Mouse (Mus musculus): ENCODE data around the gene Catip. TPM values are rescaled to one million over a fixed set of nuclear protein-coding genes. Genes with fewer than 3 reads are reported as not detected.

The Catip gene
- polyA plus RNA-seq, 1 experiment from 2014 or later = 0.63 TPM

- no peak for TF ChIP-seq CTCF (IDR thresholded peaks at IDR 0.05; ENCODE audit: low read depth)
- H3K36me3 ChIP-seq (ENCODE audit: insufficient read depth) = 0 out of 2 replicates have a peak, but pooled peaks cover under 1% of the 10 kb centered on the region
- ATAC-seq (ENCODE audit: insufficient read depth) = no peak
Measured at GRCm38 (mm10) chr1:74400531-74400930, 38.6 kb downstream of the Catip start.

GRCm38 (mm10) chr1:74401015-74401702 is 39.3 kb downstream of the Catip start:
- no peak overlapping the region for H3K9ac ChIP-seq
- no peaks in the 10 kb centered on the region for H3K9me3 ChIP-seq (ENCODE audit: low read depth, low read length)
- TF ChIP-seq CTCF (IDR thresholded peaks at IDR 0.05; ENCODE audit: low read depth) = 0 out of 2 replicates have a peak, but pooled peaks have one; percentile 3
- DNase-seq (no peak), ATAC-seq (ENCODE audit: insufficient read depth) (no peak)
- H3K4me1 ChIP-seq (ENCODE audit: insufficient read depth) = no peaks in the 10 kb centered on the region
- no peak overlapping the region for H3K4me2 ChIP-seq
- 40% methylated on average over 16 of the region's 16 CpGs for WGBS
- H3K36me3 ChIP-seq (ENCODE audit: insufficient read depth) = no peaks in the 10 kb centered on the region
- H3K27ac ChIP-seq (ENCODE audit: low read depth) = no peak overlapping the region
- no peaks in the 10 kb centered on the region for H3K27me3 ChIP-seq (ENCODE audit: insufficient read depth, low read length)
- no peak overlapping the region for H3K4me3 ChIP-seq (ENCODE audit: low read depth, low read length)

More at GRCm38 (mm10) chr1:74400531-74400930, 38.6 kb downstream of the Catip start:
- 70% methylated on average over 3 of the region's 3 CpGs for WGBS
- Histone ChIP-seq H3K4me2 (no peak overlapping the region), H3K4me1 (ENCODE audit: insufficient read depth) (no peaks in the 10 kb centered on the region), H3K27ac (ENCODE audit: low read depth) (no peak overlapping the region), H3K27me3 (ENCODE audit: insufficient read depth, low read length) (no peaks in the 10 kb centered on the region), H3K9me3 (ENCODE audit: low read depth, low read length) (no peaks in the 10 kb centered on the region), H3K4me3 (ENCODE audit: low read depth, low read length) (no peak overlapping the region), H3K9ac (no peak overlapping the region)
- no peak for DNase-seq

GRCm38 (mm10) chr1:74404206-74404605 is 42.3 kb downstream of the Catip start:
- no peak for ATAC-seq (ENCODE audit: insufficient read depth)
- Histone ChIP-seq H3K27me3 (ENCODE audit: insufficient read depth, low read length) (no peaks in the 10 kb centered on the region), H3K9ac (no peak overlapping the region), H3K4me2 (no peak overlapping the region), H3K4me3 (ENCODE audit: low read depth, low read length) (no peak overlapping the region), H3K9me3 (ENCODE audit: low read depth, low read length) (no peaks in the 10 kb centered on the region), H3K36me3 (ENCODE audit: insufficient read depth) (no peaks in the 10 kb centered on the region), H3K27ac (ENCODE audit: low read depth) (no peak overlapping the region), H3K4me1 (ENCODE audit: insufficient read depth) (no peaks in the 10 kb centered on the region)
- WGBS = 77% methylated on average over 4 of the region's 4 CpGs
- no peak for DNase-seq
- no peak for TF ChIP-seq CTCF (IDR thresholded peaks at IDR 0.05; ENCODE audit: low read depth)

- Histone ChIP-seq H3K4me3 (ENCODE audit: low read depth, low read length) (no peak within 1 kb of the TSS), H3K4me2 (no peak within 1 kb of the TSS), H3K27me3 (ENCODE audit: insufficient read depth, low read length) (no peaks in the 10 kb centered on the region), H3K4me1 (ENCODE audit: insufficient read depth) (no peaks in the 10 kb centered on the region), H3K9me3 (ENCODE audit: low read depth, low read length) (no peaks in the 10 kb centered on the region), H3K27ac (ENCODE audit: low read depth) (no peak within 1 kb of the TSS), H3K36me3 (ENCODE audit: insufficient read depth) (no peaks in the 10 kb centered on the region), H3K9ac (no peak within 1 kb of the TSS)
- TF ChIP-seq CTCF (IDR thresholded peaks at IDR 0.05; ENCODE audit: low read depth) = no peak
- ATAC-seq (ENCODE audit: insufficient read depth) (no peak), DNase-seq (no peak)
- WGBS = 46% methylated on average over 15 of the region's 15 CpGs
Measured at GRCm38 (mm10) chr1:74408589-74409504, 46.9 kb downstream of the Catip start, which contains the start of gene Vil1. Vil1 (plus strand) TSS chr1:74409376.

- no peak for ATAC-seq (ENCODE audit: insufficient read depth)
- H3K9ac ChIP-seq = no peak overlapping the region
- H3K4me3 ChIP-seq (ENCODE audit: low read depth, low read length) = no peak overlapping the region
- no peaks in the 10 kb centered on the region for H3K36me3 ChIP-seq (ENCODE audit: insufficient read depth)
- DNase-seq = no peak
- no peak for TF ChIP-seq CTCF (IDR thresholded peaks at IDR 0.05; ENCODE audit: low read depth)
- H3K4me2 ChIP-seq = no peak overlapping the region
- 45% methylated on average over 2 of the region's 2 CpGs for WGBS
- no peaks in the 10 kb centered on the region for H3K9me3 ChIP-seq (ENCODE audit: low read depth, low read length)
- H3K4me1 ChIP-seq (ENCODE audit: insufficient read depth) = no peaks in the 10 kb centered on the region
- no peaks in the 10 kb centered on the region for H3K27me3 ChIP-seq (ENCODE audit: insufficient read depth, low read length)
- H3K27ac ChIP-seq (ENCODE audit: low read depth) = no peak overlapping the region
Measured at GRCm38 (mm10) chr1:74411753-74412325, 49.9 kb downstream of the Catip start.

- ATAC-seq (ENCODE audit: insufficient read depth) (no peak), DNase-seq (no peak)
- no peak overlapping the region for H3K4me3 ChIP-seq (ENCODE audit: low read depth, low read length)
- H3K36me3 ChIP-seq (ENCODE audit: insufficient read depth) = no peaks in the 10 kb centered on the region
- H3K27me3 ChIP-seq (ENCODE audit: insufficient read depth, low read length) = no peaks in the 10 kb centered on the region
- no peak overlapping the region for H3K4me2 ChIP-seq
- no peak for TF ChIP-seq CTCF (IDR thresholded peaks at IDR 0.05; ENCODE audit: low read depth)
- H3K9ac ChIP-seq = no peak overlapping the region
- WGBS = 68% methylated on average over 8 of the region's 8 CpGs
- H3K27ac ChIP-seq (ENCODE audit: low read depth) = no peak overlapping the region
- H3K4me1 ChIP-seq (ENCODE audit: insufficient read depth) = no peaks in the 10 kb centered on the region
- H3K9me3 ChIP-seq (ENCODE audit: low read depth, low read length) = no peaks in the 10 kb centered on the region
Measured at GRCm38 (mm10) chr1:74412711-74413110, 50.8 kb downstream of the Catip start.

- no peak for TF ChIP-seq CTCF (IDR thresholded peaks at IDR 0.05; ENCODE audit: low read depth)
- Histone ChIP-seq H3K4me3 (ENCODE audit: low read depth, low read length) (no peak overlapping the region), H3K9ac (no peak overlapping the region), H3K9me3 (ENCODE audit: low read depth, low read length) (no peaks in the 10 kb centered on the region), H3K4me2 (no peak overlapping the region), H3K4me1 (ENCODE audit: insufficient read depth) (no peaks in the 10 kb centered on the region), H3K36me3 (ENCODE audit: insufficient read depth) (no peaks in the 10 kb centered on the region), H3K27me3 (ENCODE audit: insufficient read depth, low read length) (no peaks in the 10 kb centered on the region), H3K27ac (ENCODE audit: low read depth) (no peak overlapping the region)
- DNase-seq = peak; percentile 23
- no peak for ATAC-seq (ENCODE audit: insufficient read depth)
- 37% methylated on average over 4 of the region's 4 CpGs for WGBS
Measured at GRCm38 (mm10) chr1:74415143-74415542, 53.2 kb downstream of the Catip start.

MicroRNAs within 50 kb of the gene (microRNA counts, 519-probe panel; counts per million panel counts)
- microRNA mmu-miR-26b = 3,580 counts per million, percentile 74 among the panel's probes with 10 or more counts

Small RNAs within 50 kb of the gene (microRNA-seq; reads per million reads assigned to microRNA genes)
- 39,333 reads per million, percentile 98 among the genes with 10 or more reads in this experiment for gene Mir26b (ENCODE audit: borderline number of aligned reads)

Other genes starting within 250 kb of the Catip start
- 87.9 and 95.2 TPM in 2 replicates for gene Tns1, start 237.7 kb upstream of the Catip start, polyA plus RNA-seq (2014; fragmentation: Nextera tagmentation; extraction: Ambion mirVana)
- gene Rufy4, start 236.6 kb upstream of the Catip start, polyA plus RNA-seq (2014; fragmentation: Nextera tagmentation; extraction: Ambion mirVana) = 0.26 and 0.39 TPM in 2 replicates
- gene Cxcr2, start 208.1 kb upstream of the Catip start, polyA plus RNA-seq (2014; fragmentation: Nextera tagmentation; extraction: Ambion mirVana) = 0.05 TPM in 1 of 2 replicates, not detected in the other
- not detected in 2 replicates for gene Cxcr1, start 167.5 kb upstream of the Catip start, polyA plus RNA-seq (2014; fragmentation: Nextera tagmentation; extraction: Ambion mirVana)
- 365 and 370 TPM in 2 replicates for gene Arpc2, start 126.0 kb upstream of the Catip start, polyA plus RNA-seq (2014; fragmentation: Nextera tagmentation; extraction: Ambion mirVana)
- 0.18 and 0.57 TPM in 2 replicates for gene Gpbar1, start 83.6 kb upstream of the Catip start, polyA plus RNA-seq (2014; fragmentation: Nextera tagmentation; extraction: Ambion mirVana)
- gene Aamp, start 77.4 kb upstream of the Catip start, polyA plus RNA-seq (2014; fragmentation: Nextera tagmentation; extraction: Ambion mirVana) = 233 and 236 TPM in 2 replicates
- 103 and 104 TPM in 2 replicates for gene Pnkd, start 77.2 kb upstream of the Catip start, polyA plus RNA-seq (2014; fragmentation: Nextera tagmentation; extraction: Ambion mirVana)
- 25.5 and 29.8 TPM in 2 replicates for gene Tmbim1, start 56.5 kb upstream of the Catip start, polyA plus RNA-seq (2014; fragmentation: Nextera tagmentation; extraction: Ambion mirVana)
- gene Slc11a1, start 13.1 kb downstream of the Catip start, polyA plus RNA-seq (2014; fragmentation: Nextera tagmentation; extraction: Ambion mirVana) = 3.1 and 3.5 TPM in 2 replicates
- 99.4 and 102 TPM in 2 replicates for gene Ctdsp1, start 29.4 kb downstream of the Catip start, polyA plus RNA-seq (2014; fragmentation: Nextera tagmentation; extraction: Ambion mirVana)
- gene Vil1, start 47.3 kb downstream of the Catip start, polyA plus RNA-seq (2014; fragmentation: Nextera tagmentation; extraction: Ambion mirVana) = 0.42 and 0.43 TPM in 2 replicates
- gene Cnot9, start 143.9 kb downstream of the Catip start, polyA plus RNA-seq (2014; fragmentation: Nextera tagmentation; extraction: Ambion mirVana) = 85.4 and 87.6 TPM in 2 replicates
- 0.45 and 0.68 TPM in 2 replicates for gene Plcd4, start 180.8 kb downstream of the Catip start, polyA plus RNA-seq (2014; fragmentation: Nextera tagmentation; extraction: Ambion mirVana)
- gene Usp37, start 182.2 kb downstream of the Catip start, polyA plus RNA-seq (2014; fragmentation: Nextera tagmentation; extraction: Ambion mirVana) = 40.4 and 41.2 TPM in 2 replicates
- 9.9 and 11.6 TPM in 2 replicates for gene Zfp142, start 226.1 kb downstream of the Catip start, polyA plus RNA-seq (2014; fragmentation: Nextera tagmentation; extraction: Ambion mirVana)
- gene Bcs1l, start 226.2 kb downstream of the Catip start, polyA plus RNA-seq (2014; fragmentation: Nextera tagmentation; extraction: Ambion mirVana) = 17.8 and 21.3 TPM in 2 replicates
- gene Rnf25, start 239.3 kb downstream of the Catip start, polyA plus RNA-seq (2014; fragmentation: Nextera tagmentation; extraction: Ambion mirVana) = 5.3 and 7.5 TPM in 2 replicates
- gene Stk36, start 239.3 kb downstream of the Catip start, polyA plus RNA-seq (2014; fragmentation: Nextera tagmentation; extraction: Ambion mirVana) = 5.8 and 7.4 TPM in 2 replicates